Mouse (Mus musculus) layer of hippocampus, postnatal 36 days (tissue): ENCODE data around the gene Gpr152. TPM values are rescaled to one million over a fixed set of nuclear protein-coding genes. Genes with fewer than 3 reads are reported as not detected.

ENCODE experiments used
- total RNA-seq, 2 experiments: library from RNA; stranded (reverse); gene quantifications; 2 replicates each; pipeline ENCODE4 v1.2.3; 2021

The Gpr152 gene
- total RNA-seq, 2 experiments from 2014 or later: 0.10 TPM

Other genes starting within 250 kb of the Gpr152 start
- gene Tcirg1, start 232.7 kb upstream of the Gpr152 start, total RNA-seq: 10 to 100 TPM; 20.2 to 22.4 TPM
- 100 to 1,000 TPM; 133 to 144 TPM for gene Ndufs8, start 227.0 kb upstream of the Gpr152 start, total RNA-seq
- gene Aldh3b1, start 210.0 kb upstream of the Gpr152 start, total RNA-seq: 1 to 10 TPM; 2.8 to 3.0 TPM
- gene Unc93b1, start 204.6 kb upstream of the Gpr152 start, total RNA-seq: 10 to 100 TPM; 14.2 to 14.5 TPM
- gene Aldh3b3, start 181.1 kb upstream of the Gpr152 start, total RNA-seq: not detected
- gene Aldh3b2, start 167.5 kb upstream of the Gpr152 start, total RNA-seq: under 1 TPM; 0.72 to 0.86 TPM
- gene Acy3, start 153.2 kb upstream of the Gpr152 start, total RNA-seq: 1 to 10 TPM; 1.4 TPM
- gene Tbx10, start 147.0 kb upstream of the Gpr152 start, total RNA-seq: not detected
- 10 to 100 TPM in 1 of 2 experiments, 1 to 10 TPM in 1; 8.2 to 11.1 TPM for gene Nudt8, start 139.2 kb upstream of the Gpr152 start, total RNA-seq
- gene Gm49405, start 139.2 kb upstream of the Gpr152 start, total RNA-seq: 1 to 10 TPM; 1.4 to 2.1 TPM
- 1 to 10 TPM; 4.2 to 4.4 TPM for gene Doc2g, start 136.5 kb upstream of the Gpr152 start, total RNA-seq
- 100 to 1,000 TPM; 238 to 250 TPM for gene Ndufv1, start 127.0 kb upstream of the Gpr152 start, total RNA-seq
- 100 to 1,000 TPM; 377 to 393 TPM for gene Gstp1, start 101.8 kb upstream of the Gpr152 start, total RNA-seq
- gene Gstp2, start 93.8 kb upstream of the Gpr152 start, total RNA-seq: 10 to 100 TPM; 36.3 to 43.5 TPM
- gene Gstp3, start 80.2 kb upstream of the Gpr152 start, total RNA-seq: not detected
- gene Cabp2, start 58.2 kb upstream of the Gpr152 start, total RNA-seq: not detected
- 10 to 100 TPM; 29.7 to 46.0 TPM for gene Cdk2ap2, start 42.6 kb upstream of the Gpr152 start, total RNA-seq
- gene Pitpnm1, start 39.8 kb upstream of the Gpr152 start, total RNA-seq: 100 to 1,000 TPM; 169 to 174 TPM
- 100 to 1,000 TPM; 108 to 128 TPM for gene Aip, start 13.9 kb upstream of the Gpr152 start, total RNA-seq
- under 1 TPM; 0.17 to 0.28 TPM for gene Cabp4, start 4.2 kb downstream of the Gpr152 start, total RNA-seq
- 10 to 100 TPM; 83.8 to 90.0 TPM for gene Coro1b, start 8.8 kb downstream of the Gpr152 start, total RNA-seq
- 1 to 10 TPM; 1.6 to 3.8 TPM for gene Ptprcap, start 13.8 kb downstream of the Gpr152 start, total RNA-seq
- 10 to 100 TPM; 34.5 to 45.1 TPM for gene Rps6kb2, start 23.6 kb downstream of the Gpr152 start, total RNA-seq
- gene Carns1, start 35.7 kb downstream of the Gpr152 start, total RNA-seq: 1 to 10 TPM; 7.1 to 9.9 TPM
- 1 to 10 TPM in 1 of 2 experiments, under 1 TPM in 1; 0.56 to 1.3 TPM for gene Tbc1d10c, start 51.5 kb downstream of the Gpr152 start, total RNA-seq
- gene Ppp1ca, start 52.3 kb downstream of the Gpr152 start, total RNA-seq: 100 to 1,000 TPM; 255 to 265 TPM
- gene Rad9a, start 61.9 kb downstream of the Gpr152 start, total RNA-seq: 1 to 10 TPM; 5.5 to 7.1 TPM
- under 1 TPM; 0.32 to 0.83 TPM for gene Clcf1, start 74.5 kb downstream of the Gpr152 start, total RNA-seq
- gene AC109138.7, start 74.6 kb downstream of the Gpr152 start, total RNA-seq: not detected
- gene Pold4, start 92.1 kb downstream of the Gpr152 start, total RNA-seq: 10 to 100 TPM; 12.4 to 16.6 TPM
- 10 to 100 TPM; 53.4 to 59.5 TPM for gene Ssh3, start 129.4 kb downstream of the Gpr152 start, total RNA-seq
- gene Ankrd13d, start 143.3 kb downstream of the Gpr152 start, total RNA-seq: 10 to 100 TPM; 65.2 to 66.9 TPM
- 100 to 1,000 TPM; 195 to 208 TPM for gene Grk2, start 166.4 kb downstream of the Gpr152 start, total RNA-seq